Mouse (Mus musculus): ENCODE results near the gene Csgalnact2.
A peak's percentile ranks its signal among the peaks of the same experiment; 100 is the strongest.

Gene Csgalnact2

DNA sequence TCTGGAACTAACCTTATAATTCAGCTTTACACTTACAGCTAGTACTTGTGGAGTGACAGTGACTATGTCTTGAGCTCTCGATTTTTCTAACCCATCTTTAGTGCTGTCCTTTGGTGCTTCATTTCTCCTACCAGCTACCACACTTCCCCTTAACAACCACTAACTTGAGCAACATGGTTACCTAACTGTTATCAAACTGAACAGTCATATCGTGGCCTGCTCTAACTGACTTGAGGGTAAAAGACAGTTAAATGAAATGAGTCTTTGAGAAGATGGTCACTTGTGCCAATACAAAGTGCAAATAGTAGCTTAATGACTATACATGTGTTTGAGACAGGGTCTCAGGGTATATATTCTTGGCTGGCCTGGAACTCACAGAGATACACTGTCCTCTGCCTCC is 1.8 kb downstream of the Csgalnact2 start:
- no peak for DNase-seq (ENCODE audit: inconsistent age in 2 of 2, low spot score in 1 of 2)

DNA sequence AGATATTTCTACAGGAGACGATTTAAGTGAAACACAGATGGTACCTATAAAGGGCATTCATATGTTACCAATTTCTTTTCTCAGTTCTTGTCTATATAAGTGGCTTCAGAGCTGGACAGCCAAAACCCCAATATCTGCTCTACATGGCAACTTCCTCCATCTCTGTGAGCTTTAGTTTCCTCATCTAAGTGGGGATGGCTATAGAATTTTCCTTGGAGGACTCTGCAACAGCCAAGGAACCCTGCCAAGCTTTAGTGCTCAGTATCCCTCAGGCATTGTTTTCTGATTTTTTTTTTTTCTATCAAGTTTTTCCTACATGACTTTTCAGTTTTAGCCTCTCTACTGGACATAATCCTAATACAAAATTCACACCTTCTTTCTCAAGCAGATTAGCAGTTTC is 4.5 kb downstream of the Csgalnact2 start:
- no peak for DNase-seq (ENCODE audit: inconsistent age in 2 of 2, low spot score in 1 of 2)

DNA sequence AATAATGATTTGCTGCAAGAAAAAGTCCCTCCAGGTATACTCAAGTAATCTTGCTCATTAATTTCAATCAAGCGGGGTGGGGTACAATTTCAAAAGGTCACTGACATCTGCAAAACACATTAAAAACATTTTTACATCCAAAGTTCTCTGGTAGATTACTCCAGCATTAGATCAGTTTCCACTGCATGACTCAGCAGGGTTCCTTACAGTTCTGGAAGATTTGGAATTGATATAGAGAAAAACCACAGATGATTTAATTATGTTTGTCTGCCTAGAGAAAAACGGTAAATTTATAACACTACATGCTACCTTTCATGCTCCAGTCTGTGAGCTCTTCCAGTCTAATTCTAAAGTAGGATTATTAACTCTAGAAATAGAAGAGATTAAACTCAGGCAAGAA is 8.9 kb downstream of the Csgalnact2 start:
- no peak for DNase-seq (ENCODE audit: inconsistent age in 2 of 2, low spot score in 1 of 2)

DNA sequence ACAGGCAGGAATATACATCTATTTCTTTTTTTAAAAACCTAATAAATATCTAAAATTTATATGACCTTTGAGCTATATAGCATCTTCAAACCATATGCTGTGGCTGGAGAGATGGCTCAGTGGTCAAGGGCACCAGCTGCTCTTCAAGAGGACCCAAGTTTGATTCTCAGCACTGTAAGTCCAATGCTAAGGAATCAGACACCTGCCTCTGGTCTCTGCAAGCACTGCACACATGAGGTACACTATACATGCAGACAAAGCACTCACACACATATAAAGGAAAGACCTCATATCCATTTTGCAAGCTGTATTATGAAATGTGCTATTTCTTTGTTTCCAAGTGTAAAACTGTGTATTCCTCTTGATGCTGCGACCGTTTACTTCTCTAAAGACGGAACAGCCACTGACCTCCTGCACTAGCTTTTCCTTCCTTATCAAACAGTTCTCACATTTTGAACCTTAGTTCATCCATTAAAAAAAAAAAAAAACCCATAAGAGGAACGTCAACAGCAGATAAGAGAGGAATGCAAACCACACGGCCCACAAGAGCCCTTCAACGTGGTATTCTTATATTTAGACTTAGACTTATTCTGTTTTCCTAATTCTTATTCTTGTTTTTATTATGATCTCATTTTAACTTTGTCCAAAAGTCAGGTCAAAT is 11.0 kb downstream of the Csgalnact2 start:
- no peak for DNase-seq (ENCODE audit: inconsistent age in 2 of 2, low spot score in 1 of 2)

DNA sequence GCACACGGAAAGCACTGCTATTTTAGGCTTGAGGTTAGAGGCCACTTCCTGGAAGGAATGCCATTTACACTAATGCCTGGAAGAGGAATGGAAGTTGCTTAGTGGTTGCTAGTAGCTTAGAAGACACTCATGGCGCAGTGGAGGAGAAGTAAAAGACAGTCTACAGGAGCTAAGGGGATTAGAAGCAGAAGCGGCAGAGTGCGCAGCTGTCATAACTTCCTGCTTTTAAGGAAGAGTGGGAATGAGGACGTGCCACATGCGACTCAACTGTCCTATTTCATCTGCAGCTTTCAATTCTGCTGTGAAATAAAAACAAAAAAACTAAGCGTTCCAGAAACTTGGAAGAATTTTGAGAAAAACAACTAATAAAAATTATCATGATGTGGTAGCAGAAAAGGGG is 11.7 kb downstream of the Csgalnact2 start:
- DNase-seq (ENCODE audit: inconsistent age in 2 of 2, low spot score in 1 of 2): no peak

DNA sequence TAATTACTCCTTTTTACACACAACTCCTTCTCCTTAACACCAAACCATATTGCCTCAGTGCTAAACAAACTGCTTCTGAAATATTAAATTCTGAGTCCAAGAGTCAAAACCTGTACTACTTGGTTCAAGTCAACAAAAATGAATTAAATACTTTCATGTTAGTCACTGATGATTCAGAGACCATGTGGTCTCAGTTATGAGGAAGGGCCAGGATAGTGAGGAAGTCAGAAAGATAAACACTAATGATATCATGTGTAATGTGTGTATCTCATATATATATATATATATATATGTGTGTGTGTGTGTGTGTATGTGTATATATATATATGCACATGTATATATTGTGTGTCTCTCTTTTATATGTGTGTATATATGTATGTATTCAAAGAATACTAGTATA is 12.4 kb downstream of the Csgalnact2 start:
- DNase-seq (ENCODE audit: inconsistent age in 2 of 2, low spot score in 1 of 2): no peak

DNA sequence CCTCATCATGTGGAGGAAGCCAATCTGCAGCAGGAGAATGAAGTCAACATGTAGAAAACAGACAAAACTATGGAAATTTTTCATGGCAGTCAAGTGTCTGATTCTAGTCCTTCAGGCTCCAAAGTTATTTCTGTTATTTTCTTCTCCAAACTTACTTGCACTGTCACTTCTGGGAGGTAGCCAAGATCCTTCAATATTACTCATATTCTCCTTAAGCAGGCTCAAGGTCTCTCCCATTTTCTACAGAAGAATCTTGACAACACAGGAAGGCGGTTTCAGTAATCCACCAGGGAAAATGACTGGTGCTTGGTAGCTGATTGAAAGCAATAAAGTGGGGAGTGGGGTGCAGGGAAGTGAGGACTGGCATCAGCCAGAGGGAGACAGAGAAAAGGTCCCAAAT is 16.2 kb downstream of the Csgalnact2 start:
- DNase-seq (ENCODE audit: inconsistent age in 2 of 2, low spot score in 1 of 2): peak in 1 of 2 experiments; percentile 72

DNA sequence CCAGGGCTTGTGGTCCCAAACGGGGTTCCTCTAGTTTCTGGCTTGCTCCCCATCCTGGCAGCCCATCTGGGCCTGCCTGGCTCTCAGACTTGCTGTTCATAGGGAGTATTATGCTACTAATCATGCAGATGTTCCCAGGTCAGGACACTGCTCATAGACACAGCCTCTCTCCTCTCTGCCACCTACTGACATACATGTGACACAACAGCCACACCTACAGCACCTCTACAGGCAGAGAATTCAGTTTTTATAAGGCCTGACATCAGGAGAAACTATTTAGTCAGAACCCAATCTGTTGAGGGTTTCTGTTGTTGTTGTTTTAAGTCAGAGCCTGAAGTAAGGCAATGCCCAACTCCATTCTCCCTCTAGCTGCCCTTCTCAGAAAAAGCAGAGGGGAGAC is 27.1 kb downstream of the Csgalnact2 start:
- no peak for DNase-seq (ENCODE audit: inconsistent age in 2 of 2, low spot score in 1 of 2)

DNA sequence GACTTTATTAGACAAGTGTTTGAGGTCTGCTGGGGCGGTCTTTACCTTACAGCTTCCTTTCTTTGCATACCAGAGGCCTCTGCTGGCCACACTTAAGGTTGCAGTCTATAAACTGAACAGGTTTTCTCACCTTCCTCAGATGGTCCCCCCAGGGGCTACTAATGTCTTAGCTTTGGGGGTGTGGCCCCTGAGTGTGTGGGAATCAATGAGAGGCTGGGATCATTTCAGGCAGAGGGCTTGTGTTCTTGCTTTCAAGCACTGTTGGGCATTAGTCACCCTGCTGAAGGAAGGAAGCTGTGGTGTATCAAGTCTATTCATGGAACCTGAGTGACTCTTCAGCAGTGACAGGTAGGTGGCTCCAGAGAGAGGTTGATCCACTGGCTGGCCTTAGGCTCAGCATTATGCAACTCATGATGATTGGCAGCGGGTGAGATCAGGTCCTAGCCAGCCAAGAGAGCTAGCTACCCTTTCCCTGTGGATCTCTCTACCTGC is 39.6 kb downstream of the Csgalnact2 start:
- peak in 1 of 2 experiments; percentile 40 for DNase-seq (ENCODE audit: inconsistent age in 2 of 2, low spot score in 1 of 2)

DNA sequence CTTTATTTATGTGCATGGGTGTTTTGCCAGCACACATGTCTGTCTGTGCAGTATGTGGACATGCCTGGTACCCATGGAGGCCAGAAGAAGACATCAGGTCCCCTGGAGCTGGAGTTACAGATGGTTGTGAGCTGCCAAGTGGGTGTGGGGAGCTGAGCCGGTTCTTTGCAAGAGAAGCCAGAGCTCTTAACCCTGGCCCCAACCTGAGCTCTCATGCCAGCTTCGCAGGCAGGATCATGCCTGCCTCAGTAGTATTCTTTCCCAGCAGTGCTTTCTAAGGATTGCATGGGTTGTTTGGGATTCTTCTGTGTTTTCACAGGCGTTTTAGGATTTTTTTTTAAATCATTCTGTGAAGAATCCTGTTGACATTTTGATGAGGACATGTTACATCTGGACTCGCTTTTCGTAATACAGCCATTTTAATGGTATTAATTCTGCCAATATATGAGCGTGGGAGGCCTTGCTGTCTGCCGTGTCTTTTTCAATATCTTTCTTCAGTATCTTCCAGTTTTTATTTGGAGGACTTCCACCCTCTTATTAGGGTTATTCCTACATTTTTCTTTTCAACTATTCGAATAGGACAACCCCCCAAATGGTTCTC is 41.1 kb downstream of the Csgalnact2 start:
- no peak for DNase-seq (ENCODE audit: inconsistent age in 2 of 2, low spot score in 1 of 2)

DNA sequence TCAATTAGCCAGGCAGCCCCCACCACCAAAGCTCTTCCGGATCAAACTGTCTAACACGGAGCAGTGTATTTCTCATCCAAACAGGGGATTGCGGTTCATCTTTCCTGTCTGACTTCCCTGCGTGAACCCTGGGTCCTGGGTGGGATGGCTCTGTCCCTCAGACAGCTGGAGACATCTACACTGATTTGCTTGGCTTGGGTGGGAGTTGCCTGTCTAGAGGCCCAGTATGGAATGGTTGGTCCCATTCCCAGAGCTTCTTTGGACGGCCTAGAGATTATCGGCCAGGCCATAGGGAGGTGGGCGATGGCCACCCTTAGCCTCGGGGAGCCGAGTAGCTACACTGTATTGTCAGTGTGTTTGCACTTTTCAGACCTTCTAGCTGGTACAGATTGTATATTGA is 48.1 kb downstream of the Csgalnact2 start:
- no peak for DNase-seq (ENCODE audit: inconsistent age in 2 of 2, low spot score in 1 of 2)

DNA sequence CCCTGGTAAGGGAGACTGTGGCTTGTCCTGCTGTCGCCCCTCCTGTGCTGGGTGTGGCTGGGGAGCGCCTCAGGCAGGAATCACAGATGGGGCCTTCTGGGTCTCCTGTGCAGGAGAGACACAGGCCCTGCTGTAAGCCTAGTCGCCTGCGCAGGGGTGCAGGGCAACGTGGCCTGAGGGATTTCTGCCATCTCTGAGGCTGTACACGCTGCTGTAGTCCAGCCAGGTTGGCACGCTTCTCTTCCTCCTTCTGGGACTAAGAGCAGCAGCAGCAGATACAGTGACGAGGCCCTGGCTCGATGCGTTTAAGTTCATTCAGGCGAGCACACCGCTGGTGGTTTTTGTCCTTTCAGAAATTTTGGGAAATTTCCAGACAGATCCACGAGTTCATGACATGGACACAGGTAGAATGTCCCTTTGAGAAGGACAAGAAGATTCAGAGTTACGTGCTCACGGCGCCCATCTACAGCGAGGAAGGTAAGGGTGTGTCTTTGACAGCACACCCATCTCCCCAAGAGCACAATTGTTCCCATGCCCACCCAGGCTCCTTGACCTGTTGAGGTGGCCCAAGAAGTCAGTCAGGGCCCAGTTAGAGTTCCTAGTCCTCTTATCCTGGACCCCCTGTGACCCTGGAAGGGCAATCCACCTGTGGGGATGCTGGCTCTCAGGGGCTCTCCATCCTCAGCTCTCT is 50.0 kb downstream of the Csgalnact2 start:
- DNase-seq (ENCODE audit: inconsistent age in 2 of 2, low spot score in 1 of 2): no peak

DNA sequence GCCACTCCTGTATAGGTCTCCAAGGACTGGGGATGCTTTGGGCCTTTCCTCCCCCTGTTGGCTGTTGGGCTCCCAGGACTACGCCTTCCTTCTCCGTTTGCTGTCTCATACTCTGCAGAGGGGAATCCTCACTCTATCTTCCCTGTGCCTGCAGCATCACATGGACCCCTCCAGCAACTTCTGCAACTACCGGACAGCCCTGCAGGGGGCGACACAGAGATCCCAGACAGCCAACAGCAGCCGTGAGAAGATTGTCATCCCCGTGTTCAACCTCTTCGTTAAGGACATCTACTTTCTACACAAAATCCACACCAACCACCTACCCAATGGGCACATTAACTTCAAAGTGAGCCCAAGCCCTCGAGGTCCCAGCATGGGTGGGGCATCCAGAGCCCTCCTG is 51.0 kb downstream of the Csgalnact2 start:
- DNase-seq (ENCODE audit: inconsistent age in 2 of 2, low spot score in 1 of 2): no peak

DNA sequence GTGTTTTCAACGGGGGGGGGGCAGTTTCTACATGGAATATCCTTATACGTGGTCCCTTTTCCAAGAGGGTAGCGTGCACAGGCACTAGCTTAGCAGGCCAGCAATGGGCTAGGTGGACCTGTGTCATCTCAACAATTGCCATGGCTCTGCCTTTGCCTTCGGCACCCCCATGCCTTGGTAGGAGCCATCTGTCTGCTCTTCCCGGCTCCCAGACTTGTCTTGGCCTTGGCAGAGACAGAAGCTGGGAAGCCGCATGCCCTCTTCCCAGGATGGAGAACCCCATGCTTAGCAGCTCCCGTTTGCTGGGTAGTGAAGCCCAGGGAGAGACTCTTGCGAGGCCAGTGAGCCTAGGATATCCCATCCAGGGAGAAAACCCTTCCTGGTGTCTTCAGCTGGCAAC is 54.3 kb downstream of the Csgalnact2 start:
- no peak for DNase-seq (ENCODE audit: inconsistent age in 2 of 2, low spot score in 1 of 2)

DNA sequence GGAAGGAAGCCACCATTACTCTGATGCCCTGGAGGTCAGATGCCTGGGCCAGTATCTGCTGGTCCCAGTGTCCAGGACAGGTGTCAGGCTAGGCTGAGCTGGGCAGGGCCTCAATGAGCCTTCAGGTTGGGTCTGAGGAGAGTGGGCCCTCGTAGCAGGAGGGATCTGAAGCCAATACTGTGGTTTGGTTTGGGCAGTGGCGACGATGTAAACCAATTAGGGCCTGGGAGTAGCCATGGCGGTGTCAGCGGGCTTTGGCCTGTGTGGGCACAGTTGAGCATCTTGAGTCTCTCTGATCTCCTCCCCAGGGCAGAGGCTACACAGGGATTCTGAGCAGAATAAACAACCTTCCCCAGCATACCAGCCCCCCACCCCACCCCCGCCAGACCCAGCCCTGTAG is 55.3 kb downstream of the Csgalnact2 start:
- no peak for DNase-seq (ENCODE audit: inconsistent age in 2 of 2, low spot score in 1 of 2)

DNA sequence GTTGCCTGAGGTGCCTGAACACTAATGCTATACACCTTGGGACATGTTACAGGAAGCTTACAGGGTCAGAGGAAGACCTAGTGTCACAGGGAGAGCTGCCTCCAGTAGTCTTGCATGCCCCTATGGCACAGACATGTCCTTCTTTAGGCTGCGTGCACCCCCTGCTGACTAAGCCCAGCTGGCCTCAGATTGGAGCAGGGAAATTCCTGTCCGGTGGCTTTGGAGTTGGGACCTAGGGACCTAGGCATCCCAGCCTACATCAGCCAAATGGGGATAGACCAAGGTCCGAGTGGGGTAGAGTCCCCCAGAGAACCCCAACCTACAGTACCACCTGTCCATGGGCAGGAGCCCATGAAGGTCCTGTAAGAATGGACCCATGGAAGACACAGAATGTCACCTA is 56.6 kb downstream of the Csgalnact2 start:
- no peak for DNase-seq (ENCODE audit: inconsistent age in 2 of 2, low spot score in 1 of 2)

DNA sequence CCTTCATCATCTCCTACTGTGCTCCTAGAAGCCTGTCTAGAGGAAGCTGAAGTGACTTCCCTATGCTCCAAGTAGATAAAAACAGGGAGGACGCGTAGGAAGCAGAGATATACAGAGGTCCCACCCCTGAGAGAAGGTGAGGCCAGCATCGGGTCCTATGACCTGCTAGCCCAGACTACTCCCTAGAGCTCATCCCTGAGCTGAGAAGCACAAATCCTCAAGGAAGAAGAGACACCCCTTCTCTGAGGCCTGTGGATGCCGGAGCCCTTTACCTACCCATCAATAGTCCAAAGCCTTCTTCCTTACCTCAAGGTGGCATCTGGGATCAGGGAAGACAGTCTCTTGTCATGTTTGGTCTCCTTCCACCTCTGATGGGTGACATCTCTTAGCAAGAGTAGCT is 58.2 kb downstream of the Csgalnact2 start:
- no peak for DNase-seq (ENCODE audit: inconsistent age in 2 of 2, low spot score in 1 of 2)

DNA sequence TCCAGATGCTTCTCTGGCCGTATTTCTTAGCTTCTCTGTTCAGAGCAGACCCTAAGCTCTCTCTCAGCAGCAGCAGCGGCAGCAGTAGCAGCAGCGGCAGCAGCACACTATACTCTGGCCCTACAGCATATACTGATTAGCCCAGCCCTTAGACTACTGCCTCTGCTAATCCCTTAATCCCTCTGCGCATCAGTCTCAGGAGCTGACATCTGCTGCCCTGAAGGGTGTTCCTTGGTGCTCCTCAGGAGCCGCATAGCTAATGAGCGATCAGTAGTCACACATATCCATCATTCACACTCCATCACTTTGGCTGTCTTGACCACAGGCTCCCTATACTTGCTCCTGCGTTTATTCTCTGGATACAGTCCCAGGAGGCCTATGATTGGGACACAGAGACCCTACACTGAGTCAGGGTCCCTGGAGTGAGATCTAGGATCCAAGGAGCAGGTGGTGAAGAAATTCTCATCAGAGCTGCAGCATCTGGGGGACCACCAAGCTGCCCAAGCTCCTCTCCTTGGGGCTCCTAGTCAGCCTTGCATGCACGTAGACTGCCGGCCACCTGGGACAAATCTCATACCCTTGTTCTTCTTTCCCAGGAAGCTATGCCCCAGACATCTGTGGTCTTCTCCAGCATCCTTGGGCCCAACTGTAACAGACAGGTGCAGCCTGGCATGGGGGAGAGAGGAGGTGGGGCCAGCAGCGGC is 59.0 kb downstream of the Csgalnact2 start:
- no peak for DNase-seq (ENCODE audit: inconsistent age in 2 of 2, low spot score in 1 of 2)

DNA sequence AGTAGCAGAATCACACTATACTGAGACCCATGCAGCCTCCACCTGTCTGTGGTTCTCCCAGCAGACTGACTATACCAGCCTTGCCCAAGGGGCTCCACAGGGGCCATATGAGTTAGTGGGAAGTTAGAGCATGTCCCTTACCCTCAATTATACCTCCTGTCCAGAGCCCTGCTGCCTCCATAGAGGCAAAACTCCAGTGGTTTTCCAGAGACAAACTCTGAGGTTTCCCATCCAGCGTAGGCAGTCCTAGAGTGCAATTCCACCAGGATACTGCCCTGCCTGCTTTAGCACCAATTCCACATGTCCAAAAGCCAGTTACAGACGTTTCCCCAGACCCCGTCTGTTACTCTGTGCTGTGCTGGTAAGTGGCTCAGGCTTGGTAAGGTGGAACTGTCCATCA is 59.6 kb downstream of the Csgalnact2 start:
- DNase-seq (ENCODE audit: inconsistent age in 2 of 2, low spot score in 1 of 2): no peak

DNA sequence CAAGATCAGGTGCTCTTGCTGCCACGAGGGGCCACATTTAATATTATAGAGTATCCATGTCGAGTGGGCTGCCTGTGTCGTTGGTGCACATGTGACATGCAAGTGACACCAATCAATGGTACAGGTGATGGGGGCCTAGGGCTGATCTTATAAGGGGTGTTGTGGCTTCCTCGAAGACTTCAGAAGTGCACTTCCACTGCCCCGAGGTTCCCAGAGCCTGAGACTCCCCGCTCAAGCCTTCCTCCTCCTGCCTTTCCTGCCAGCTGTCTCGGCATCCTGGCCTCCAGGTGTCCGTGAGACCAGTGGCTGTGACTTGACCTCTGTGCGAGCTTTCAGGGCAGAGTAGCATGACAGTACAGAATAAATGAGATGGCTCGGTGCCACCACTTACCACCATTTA is 60.2 kb downstream of the Csgalnact2 start:
- DNase-seq (ENCODE audit: inconsistent age in 2 of 2, low spot score in 1 of 2): no peak

DNA sequence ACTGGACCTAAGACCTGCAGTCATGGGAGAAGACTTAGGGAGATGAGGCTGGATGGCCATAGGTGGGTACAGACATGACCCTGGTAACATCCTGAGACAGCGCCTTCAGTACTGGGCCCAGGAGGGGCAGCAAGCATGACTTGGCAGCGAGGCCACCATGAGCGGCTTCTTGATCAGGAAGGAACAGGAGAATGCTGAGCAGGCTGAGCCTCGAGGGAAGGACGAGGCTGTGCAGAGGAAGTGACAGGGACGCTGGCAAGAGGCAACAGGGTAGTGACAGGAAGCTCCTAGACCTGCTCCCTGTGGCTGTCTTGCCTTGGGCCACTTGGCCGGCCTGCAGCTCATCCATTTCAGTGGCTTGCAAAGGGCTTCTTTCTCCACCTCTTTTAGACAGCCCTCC is 61.5 kb downstream of the Csgalnact2 start:
- DNase-seq (ENCODE audit: inconsistent age in 2 of 2, low spot score in 1 of 2): no peak

DNA sequence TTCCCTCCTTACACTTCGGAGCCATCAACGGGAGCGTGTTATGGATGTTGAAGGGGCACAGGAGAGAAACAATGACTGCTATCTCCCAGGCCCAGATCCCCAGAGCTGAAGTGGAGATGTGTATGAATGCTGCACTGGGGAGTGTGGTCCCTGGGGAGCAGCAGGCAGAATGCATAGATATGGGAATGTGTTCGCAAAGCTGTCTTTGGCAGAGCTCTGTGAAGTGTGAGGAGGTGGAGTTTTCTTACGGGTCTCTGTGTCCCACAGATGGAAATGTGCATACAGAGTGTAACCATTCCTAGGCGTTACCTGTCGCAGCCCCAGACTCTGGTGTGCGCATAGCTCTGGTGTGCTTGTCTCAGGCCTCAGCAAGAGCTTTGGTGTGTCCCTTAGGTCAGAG is 62.2 kb downstream of the Csgalnact2 start:
- no peak for DNase-seq (ENCODE audit: inconsistent age in 2 of 2, low spot score in 1 of 2)
